Mouse (Mus musculus): ENCODE results near the gene Tbxa2r. TPM values are rescaled to one million over a fixed set of nuclear protein-coding genes. Genes with fewer than 3 reads are reported as not detected.

Tbxa2r gene
- polyA plus RNA-seq (2016; fragmentation: Nextera tagmentation; extraction: Ambion mirVana) = 10.8 and 15.6 TPM in 2 replicates

DNA sequence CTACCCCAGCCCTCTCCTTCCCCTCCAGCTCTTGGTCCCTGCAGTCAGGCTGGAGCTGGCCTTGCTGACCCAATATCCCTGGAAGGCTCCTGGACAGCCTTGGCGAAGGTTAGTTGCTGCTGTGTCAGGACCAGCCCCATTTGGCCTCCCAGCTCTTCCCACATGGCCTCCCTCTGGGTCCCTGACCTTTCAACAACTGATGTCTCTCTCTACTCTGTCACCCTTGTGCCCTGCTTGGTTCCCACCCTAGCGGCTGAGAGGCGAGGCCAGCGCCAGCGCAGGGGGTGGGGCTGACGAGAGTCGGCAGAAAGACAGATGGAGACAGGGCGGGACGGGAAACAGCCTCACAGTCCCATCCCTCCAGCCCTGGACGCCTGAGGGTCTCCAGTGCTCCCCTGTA is at the start of gene Tbxa2r:
Gene Tbxa2r, plus strand, starts transcription at position 346 of the 400 bp plus-strand sequence.
- H3K36me3 ChIP-seq = peaks cover 49% of the 10 kb centered on the region
- H3K4me3 ChIP-seq = peak within 1 kb of the TSS; percentile 43
- peaks cover 20% of the 10 kb centered on the region for H3K27me3 ChIP-seq (ENCODE audit: insufficient read depth, poor library complexity, severe bottlenecking)
- H3K27ac ChIP-seq = peak within 1 kb of the TSS; percentile 89
- DNase-seq (ENCODE audit: low spot score) = no peak
- WGBS = 3% methylated on average over 10 of the region's 10 CpGs
- H3K9me3 ChIP-seq = no peaks in the 10 kb centered on the region
- peaks cover 72% of the 10 kb centered on the region for H3K4me1 ChIP-seq

DNA sequence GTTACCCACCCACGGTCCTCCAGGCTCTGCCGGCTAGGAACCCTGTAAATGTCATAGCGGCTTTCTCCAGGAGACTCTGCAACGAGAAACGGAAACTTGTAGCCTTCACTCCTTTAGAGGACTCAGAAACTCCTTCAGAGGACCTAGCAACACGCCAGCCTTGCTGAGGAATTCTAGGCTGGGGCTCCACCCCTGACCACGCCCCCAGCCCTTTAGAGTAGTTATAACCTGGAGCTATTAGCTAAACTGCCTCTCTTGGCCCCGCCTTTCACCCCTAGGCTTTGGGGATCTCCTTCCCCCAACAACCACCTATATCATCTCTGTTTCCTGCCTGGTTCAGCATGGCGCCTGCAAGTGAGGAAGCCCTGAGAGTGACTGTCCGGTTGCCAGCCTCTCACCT is 49.0 kb upstream of the Tbxa2r start:
- DNase-seq (ENCODE audit: low spot score) = no peak
- WGBS = 32% methylated on average over 10 of the region's 10 CpGs
- H3K27me3 ChIP-seq (ENCODE audit: insufficient read depth, poor library complexity, severe bottlenecking) = peaks cover 78% of the 10 kb centered on the region
- no peaks in the 10 kb centered on the region; the same call in 1 of the 2 replicates for H3K36me3 ChIP-seq
- no peaks in the 10 kb centered on the region for H3K9me3 ChIP-seq
- H3K27ac ChIP-seq = peak overlapping the region; percentile 44; the same call in 1 of the 2 replicates
- H3K4me3 ChIP-seq = no peak overlapping the region; the same call in 1 of the 2 replicates
- peaks cover 16% of the 10 kb centered on the region for H3K4me1 ChIP-seq

DNA sequence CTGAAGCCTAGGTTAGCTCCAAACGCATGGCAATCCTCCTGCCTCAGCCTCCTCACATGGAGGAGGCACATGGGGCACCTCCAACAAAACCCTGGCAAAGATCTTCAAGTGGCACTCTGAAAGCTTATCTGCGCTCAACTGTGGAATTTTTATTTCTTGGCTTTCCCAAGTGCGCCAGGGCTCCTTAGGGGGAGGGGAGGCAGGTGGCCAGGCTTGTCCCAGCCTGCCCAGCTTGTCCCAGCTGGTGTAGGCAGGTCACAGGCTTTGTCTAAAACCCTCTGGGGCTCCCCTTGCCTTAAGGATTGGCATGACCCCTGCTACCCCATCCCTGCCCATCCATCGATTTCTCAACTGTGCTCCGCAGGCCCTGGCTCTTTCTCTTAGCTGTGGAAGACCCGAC is 44.3 kb upstream of the Tbxa2r start:
- H3K36me3 ChIP-seq = no peaks in the 10 kb centered on the region; the same call in 1 of the 2 replicates
- WGBS = 42% methylated on average over 6 of the region's 6 CpGs
- H3K9me3 ChIP-seq = no peaks in the 10 kb centered on the region
- peaks cover 30% of the 10 kb centered on the region for H3K4me1 ChIP-seq
- no peak overlapping the region for H3K4me3 ChIP-seq
- H3K27me3 ChIP-seq (ENCODE audit: insufficient read depth, poor library complexity, severe bottlenecking) = peaks cover 83% of the 10 kb centered on the region
- H3K27ac ChIP-seq = no peak overlapping the region
- DNase-seq (ENCODE audit: low spot score) = no peak

DNA sequence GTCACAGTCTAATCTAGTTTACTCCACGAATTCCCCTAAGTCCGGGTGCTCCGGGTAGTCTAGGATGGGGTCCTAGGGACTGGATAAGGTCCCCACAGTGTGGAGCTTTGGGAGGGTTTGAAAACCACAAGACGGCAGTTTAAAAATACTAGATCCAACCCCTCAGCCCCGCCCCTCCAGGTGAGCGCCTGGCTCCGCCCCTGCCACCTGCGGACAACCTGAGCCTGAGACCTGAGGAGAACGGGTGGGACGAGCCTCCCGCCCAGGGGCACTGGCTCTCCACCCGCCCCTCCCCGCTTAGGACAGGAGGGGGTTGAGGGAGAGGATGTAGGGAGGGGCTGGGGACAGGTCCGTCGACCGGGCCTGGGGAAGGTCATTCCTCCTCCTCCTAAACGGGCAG is 43.8 kb upstream of the Tbxa2r start:
- no peaks in the 10 kb centered on the region; the same call in 1 of the 2 replicates for H3K36me3 ChIP-seq
- H3K27me3 ChIP-seq (ENCODE audit: insufficient read depth, poor library complexity, severe bottlenecking) = peaks cover 83% of the 10 kb centered on the region
- WGBS = 9% methylated on average over 17 of the region's 17 CpGs
- H3K9me3 ChIP-seq = no peaks in the 10 kb centered on the region
- peak overlapping the region; percentile 55; the same call in 1 of the 2 replicates for H3K4me3 ChIP-seq
- no peak for DNase-seq (ENCODE audit: low spot score)
- peaks cover 29% of the 10 kb centered on the region for H3K4me1 ChIP-seq
- no peak overlapping the region for H3K27ac ChIP-seq

DNA sequence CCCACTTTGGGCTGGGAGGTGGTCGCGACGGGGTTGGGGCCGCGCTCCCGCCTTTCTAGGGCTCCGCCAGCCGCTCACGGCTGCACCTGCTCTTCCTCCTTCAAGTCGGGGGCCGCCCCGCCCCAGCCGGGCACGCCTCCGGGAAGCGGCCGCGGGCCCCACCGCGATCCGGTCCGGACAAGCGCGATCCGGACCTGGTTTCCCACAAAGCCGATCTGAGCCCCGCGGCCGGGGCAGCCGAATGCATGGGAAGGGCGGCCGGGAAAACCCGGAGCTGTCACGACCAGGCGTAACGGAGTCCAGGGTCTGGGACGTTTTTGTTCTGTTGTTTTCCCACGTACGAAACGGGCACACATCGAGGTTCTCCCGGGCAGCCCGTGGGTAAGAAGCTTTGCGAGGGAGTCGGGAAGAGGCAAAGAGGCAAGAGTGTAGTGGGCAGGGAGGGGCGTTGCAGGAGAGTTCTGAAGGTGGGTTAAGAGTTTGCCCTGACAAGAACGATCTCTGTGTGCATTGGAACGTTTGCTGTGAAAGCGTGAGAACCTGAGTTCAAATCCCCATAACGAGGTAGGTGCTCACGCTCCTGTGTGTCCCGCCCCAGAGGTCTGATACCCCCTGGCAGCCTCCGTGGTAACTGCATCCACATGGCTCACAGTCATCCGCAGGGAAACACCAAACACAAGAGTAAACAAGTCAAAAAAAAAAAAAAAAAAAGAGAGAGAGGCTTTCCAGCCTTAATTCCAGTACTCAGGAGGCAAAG is 42.7 kb upstream of the Tbxa2r start:
- Histone ChIP-seq H3K36me3 (no peaks in the 10 kb centered on the region), H3K9me3 (no peaks in the 10 kb centered on the region), H3K4me1 (peaks cover 29% of the 10 kb centered on the region), H3K27ac (peak overlapping the region; percentile 84), H3K27me3 (ENCODE audit: insufficient read depth, poor library complexity, severe bottlenecking) (peaks cover 83% of the 10 kb centered on the region), H3K4me3 (peak overlapping the region; percentile 55)
- WGBS = 2% methylated on average over 54 of the region's 54 CpGs
- peak; percentile 96 for DNase-seq (ENCODE audit: low spot score)

DNA sequence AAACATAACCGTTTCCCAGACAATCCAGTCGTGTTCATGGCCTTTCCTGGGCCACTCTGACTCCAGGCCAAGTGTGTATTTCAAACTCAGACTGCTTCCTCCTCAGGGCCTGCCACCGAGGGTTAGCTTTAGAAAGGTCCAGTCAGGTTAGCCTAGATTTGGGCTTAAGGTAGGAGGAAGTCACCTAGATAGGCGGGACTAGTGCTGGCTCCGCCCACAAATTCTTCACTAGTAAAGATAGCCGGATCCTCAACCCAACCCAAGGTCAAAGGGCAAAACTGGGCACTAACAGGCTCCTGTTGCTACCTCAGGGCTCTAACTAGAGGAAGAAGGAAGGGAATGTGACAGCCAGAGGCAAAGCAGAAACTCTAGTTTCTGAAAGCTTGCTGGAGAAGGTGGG is 41.9 kb upstream of the Tbxa2r start:
- Histone ChIP-seq H3K4me3 (no peak overlapping the region), H3K36me3 (no peaks in the 10 kb centered on the region), H3K27ac (no peak overlapping the region), H3K9me3 (no peaks in the 10 kb centered on the region), H3K27me3 (ENCODE audit: insufficient read depth, poor library complexity, severe bottlenecking) (peaks cover 83% of the 10 kb centered on the region), H3K4me1 (peaks cover 30% of the 10 kb centered on the region)
- WGBS = 38% methylated on average over 6 of the region's 6 CpGs
- no peak for DNase-seq (ENCODE audit: low spot score)

DNA sequence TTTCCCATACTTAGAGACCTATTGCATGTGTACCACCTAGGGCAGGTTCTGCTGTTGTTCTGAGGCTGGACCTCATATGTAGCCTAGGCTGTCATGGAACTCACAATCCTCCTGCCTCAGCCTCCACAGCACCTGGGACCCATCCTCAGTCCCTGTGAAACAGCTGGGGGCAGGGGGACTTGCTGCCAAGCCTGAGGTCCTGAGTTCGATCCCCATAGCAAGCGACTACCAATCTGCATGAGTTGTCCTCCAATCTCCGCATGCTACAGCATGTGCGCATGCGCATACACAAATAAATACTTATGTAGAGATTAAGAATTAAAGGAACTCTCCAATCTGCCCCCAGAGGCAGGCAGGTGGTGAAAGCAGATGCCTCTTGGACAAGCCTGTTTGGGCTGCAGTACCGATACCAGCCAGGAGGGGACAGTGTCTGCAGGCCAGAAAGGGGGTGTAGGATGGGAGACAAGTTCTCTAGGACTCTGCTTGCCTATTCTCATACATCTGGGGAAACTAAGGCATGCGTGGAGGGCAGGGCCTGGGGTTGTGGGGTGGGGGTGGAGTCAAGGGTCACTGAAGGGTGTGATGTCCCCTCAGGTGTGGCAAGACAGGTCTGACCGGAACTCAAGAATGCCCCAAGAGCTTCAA is 40.9 kb upstream of the Tbxa2r start:
- WGBS = 49% methylated on average over 8 of the region's 8 CpGs
- H3K27me3 ChIP-seq (ENCODE audit: insufficient read depth, poor library complexity, severe bottlenecking) = peaks cover 80% of the 10 kb centered on the region
- no peak overlapping the region for H3K4me3 ChIP-seq
- no peaks in the 10 kb centered on the region for H3K9me3 ChIP-seq
- no peak overlapping the region for H3K27ac ChIP-seq
- peaks cover 30% of the 10 kb centered on the region for H3K4me1 ChIP-seq
- no peak for DNase-seq (ENCODE audit: low spot score)
- H3K36me3 ChIP-seq = no peaks in the 10 kb centered on the region

DNA sequence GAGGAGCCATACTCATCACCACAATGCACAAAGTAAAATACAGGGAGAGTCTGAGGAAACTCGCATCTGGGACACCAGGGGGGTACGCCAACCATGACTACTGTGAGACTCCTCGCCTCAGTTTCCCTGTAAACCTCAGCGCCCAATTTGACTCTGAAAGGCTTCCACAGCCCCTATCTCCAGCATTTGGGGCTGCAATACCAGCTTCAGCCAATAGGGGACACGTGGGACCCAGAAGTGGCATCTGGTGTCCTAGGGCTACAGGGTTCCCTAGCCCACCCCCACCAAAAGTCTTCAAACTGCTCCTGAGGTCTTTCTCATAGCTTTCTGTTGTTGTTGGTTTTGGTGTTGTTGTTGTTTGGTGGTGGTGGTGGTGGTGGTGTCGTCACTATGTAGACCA is 39.9 kb upstream of the Tbxa2r start:
- peaks cover 37% of the 10 kb centered on the region for H3K4me1 ChIP-seq
- H3K27me3 ChIP-seq (ENCODE audit: insufficient read depth, poor library complexity, severe bottlenecking) = peaks cover 70% of the 10 kb centered on the region
- 24% methylated on average over 6 of the region's 6 CpGs for WGBS
- no peak overlapping the region for H3K27ac ChIP-seq
- 0 out of 2 replicates have a peak overlapping the region, but pooled peaks have one; percentile 3 for H3K4me3 ChIP-seq
- no peaks in the 10 kb centered on the region for H3K9me3 ChIP-seq
- no peak for DNase-seq (ENCODE audit: low spot score)
- H3K36me3 ChIP-seq = no peaks in the 10 kb centered on the region

DNA sequence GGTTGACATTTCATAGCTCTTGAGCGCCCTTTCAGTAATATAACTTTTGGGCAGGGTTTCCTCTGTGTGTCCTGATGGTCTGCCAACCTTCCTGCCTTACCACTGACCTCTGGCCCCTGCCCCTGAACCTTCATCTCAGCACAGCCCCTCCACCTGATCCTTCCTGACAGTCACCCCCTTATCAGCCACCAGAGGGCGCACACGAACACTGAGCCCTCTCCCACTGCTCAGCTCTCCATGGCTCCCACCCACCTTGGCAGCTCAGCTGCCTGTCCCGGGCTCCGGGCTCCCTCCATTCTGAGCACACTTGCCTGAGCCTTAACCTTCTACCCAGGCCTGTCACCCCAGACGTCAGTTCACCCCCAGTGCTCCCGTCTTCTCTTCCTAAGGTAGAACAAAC is 39.3 kb upstream of the Tbxa2r start:
- 4% methylated on average over 7 of the region's 7 CpGs for WGBS
- no peaks in the 10 kb centered on the region for H3K36me3 ChIP-seq
- peak; percentile 86 for DNase-seq (ENCODE audit: low spot score)
- no peak overlapping the region; the same call in 1 of the 2 replicates for H3K4me3 ChIP-seq
- no peaks in the 10 kb centered on the region for H3K9me3 ChIP-seq
- peaks cover 63% of the 10 kb centered on the region for H3K27me3 ChIP-seq (ENCODE audit: insufficient read depth, poor library complexity, severe bottlenecking)
- peaks cover 44% of the 10 kb centered on the region for H3K4me1 ChIP-seq
- no peak overlapping the region for H3K27ac ChIP-seq

DNA sequence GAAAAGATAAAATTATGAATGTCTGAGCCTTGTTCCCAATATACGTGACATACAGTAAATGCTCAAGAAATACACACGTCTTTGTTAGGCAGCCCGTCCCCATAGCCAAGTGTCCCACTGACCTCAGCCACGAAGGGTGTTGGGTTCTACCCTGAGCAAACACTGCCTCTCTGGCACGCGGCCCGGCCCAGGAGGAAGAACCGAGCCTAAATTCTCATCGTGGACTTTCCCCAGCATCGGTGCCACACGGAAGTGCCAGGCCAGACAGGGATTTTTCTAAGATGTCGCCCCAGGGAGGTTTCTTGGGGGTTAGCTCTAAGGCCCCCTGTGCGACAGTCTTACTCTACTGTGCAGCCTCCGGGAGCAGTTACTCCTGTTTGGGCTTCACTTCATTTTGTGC is 38.7 kb upstream of the Tbxa2r start:
- peaks cover 47% of the 10 kb centered on the region for H3K4me1 ChIP-seq
- H3K4me3 ChIP-seq = 0 out of 2 replicates have a peak overlapping the region, but pooled peaks have one; percentile 1
- H3K27me3 ChIP-seq (ENCODE audit: insufficient read depth, poor library complexity, severe bottlenecking) = peaks cover 58% of the 10 kb centered on the region
- 59% methylated on average over 14 of the region's 14 CpGs for WGBS
- no peak for DNase-seq (ENCODE audit: low spot score)
- H3K27ac ChIP-seq = no peak overlapping the region
- H3K36me3 ChIP-seq = no peaks in the 10 kb centered on the region
- no peaks in the 10 kb centered on the region for H3K9me3 ChIP-seq

DNA sequence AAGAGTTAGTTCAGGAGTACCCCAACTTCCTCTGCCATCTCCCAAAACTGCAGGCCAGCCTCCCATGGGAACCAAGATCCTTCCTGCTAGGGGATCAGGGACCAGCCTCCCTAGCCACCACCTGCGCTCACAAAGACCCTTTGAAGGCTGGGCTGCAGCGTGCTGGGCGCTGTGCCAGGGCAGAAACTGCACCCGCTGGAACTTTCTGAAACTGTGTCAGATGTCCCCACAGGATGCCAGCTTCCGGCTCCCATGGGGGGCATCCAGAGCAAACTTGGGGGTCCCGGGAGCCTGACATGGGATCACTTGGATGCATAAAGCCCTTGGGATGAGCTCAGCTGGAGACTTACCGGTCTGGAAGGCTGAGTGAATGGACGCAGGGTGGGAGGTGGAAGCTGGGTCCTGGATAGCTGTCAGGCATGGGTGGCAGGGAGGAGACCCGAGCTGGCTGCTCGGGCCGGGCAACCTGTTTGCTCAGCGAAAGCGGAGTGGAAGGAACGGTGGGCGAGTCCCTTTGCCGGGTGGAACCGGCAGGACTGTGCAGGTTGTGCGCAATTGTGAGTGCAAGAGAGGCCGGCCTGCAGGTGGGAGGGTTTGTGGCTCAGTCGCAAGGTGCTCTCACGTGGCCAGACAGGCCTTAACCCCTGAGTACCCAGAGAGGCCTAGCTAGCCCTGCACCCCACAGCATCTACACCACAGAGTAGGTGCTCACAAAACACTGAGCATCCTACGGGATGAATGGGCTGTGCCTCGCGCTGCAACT is 37.7 kb upstream of the Tbxa2r start:
- WGBS = 23% methylated on average over 24 of the region's 24 CpGs
- peaks cover 3% of the 10 kb centered on the region; the same call in 1 of the 2 replicates for H3K36me3 ChIP-seq
- H3K27ac ChIP-seq = no peak overlapping the region
- peaks cover 48% of the 10 kb centered on the region for H3K4me1 ChIP-seq
- no peak for DNase-seq (ENCODE audit: low spot score)
- peaks cover 49% of the 10 kb centered on the region for H3K27me3 ChIP-seq (ENCODE audit: insufficient read depth, poor library complexity, severe bottlenecking)
- H3K4me3 ChIP-seq = no peak overlapping the region
- no peaks in the 10 kb centered on the region for H3K9me3 ChIP-seq

DNA sequence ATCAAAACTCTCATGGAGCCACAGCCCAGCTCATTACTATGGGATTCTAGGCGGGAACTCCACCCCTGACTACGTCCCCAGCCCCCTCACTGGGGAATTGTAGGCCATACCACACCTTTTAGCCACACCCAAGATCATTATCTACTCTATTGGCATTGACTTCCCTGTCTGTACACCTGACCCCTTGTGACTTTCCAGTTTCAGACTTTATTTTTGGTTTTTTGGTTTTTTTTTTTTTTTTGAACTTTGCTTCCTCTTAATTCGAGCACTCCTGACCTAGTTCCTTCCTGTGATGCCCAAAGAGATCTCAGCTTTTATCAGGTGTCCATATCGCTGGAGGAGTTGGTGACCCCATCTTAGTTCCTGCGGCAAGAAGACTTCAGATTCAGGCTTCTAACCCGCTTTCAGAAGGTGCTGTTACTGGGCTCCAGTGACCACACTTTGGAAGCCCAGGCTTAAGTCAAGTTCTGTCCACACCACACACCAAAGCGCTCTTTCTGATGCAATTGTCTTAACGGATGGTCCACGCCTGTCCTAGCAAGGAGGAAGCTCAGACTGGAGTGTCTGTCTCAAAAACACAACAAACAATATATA is 36.9 kb upstream of the Tbxa2r start, which contains the start of gene Tjp3:
Gene Tjp3, minus strand, starts transcription at position 71 of the 594 bp plus-strand sequence.
- H3K9me3 ChIP-seq = no peaks in the 10 kb centered on the region
- H3K27ac ChIP-seq = no peak within 1 kb of the TSS
- H3K4me1 ChIP-seq = peaks cover 46% of the 10 kb centered on the region
- DNase-seq (ENCODE audit: low spot score) = no peak
- peaks cover 46% of the 10 kb centered on the region for H3K27me3 ChIP-seq (ENCODE audit: insufficient read depth, poor library complexity, severe bottlenecking)
- WGBS = 71% methylated on average over 9 of the region's 9 CpGs
- H3K36me3 ChIP-seq = peaks cover 6% of the 10 kb centered on the region; the same call in 1 of the 2 replicates
- peak within 1 kb of the TSS; percentile 79; the same call in 1 of the 2 replicates for H3K4me3 ChIP-seq
